Mouse (Mus musculus) kidney, postnatal 0 days (tissue): Measurements from ENCODE around the gene Cnot1. TPM values are rescaled to one million over a fixed set of nuclear protein-coding genes. Genes with fewer than 3 reads are reported as not detected.
A peak's percentile ranks its signal among the peaks of the same experiment; 100 is the strongest.
"Not testable (repeated sequence)": the region's sequence is repeated elsewhere in the genome, so short reads cannot be mapped to it uniquely, and the experiment has no call there.

Experiments used
- ATAC-seq: fragments of 200-750 bp; cut with Nextera tagmentation; replicated peaks from 2 replicates; pipeline ENCODE4 v1.8.0; 2017; ENCODE audit warnings: low read depth, moderate number of reproducible peaks, moderate TSS enrichment, moderate library complexity; ENCODE audit not compliant: low FRiP score
- DNase-seq: peaks from one replicate; pipeline ENCODE4 v3.0.0-alpha.2; 2016; ENCODE audit warnings: low spot score
- H3K27ac ChIP-seq: fragments of 300-500 bp; sonication (generic); 2 replicates; pipeline ENCODE4 v1.5.1; 2014; ENCODE audit warnings: mild to moderate bottlenecking
- H3K27me3 ChIP-seq: fragments of 300-500 bp; sonication (generic); 2 replicates; pipeline ENCODE4 v1.6.1; 2014; ENCODE audit warnings: low read length, mixed read lengths; ENCODE audit not compliant: insufficient read depth
- H3K36me3 ChIP-seq: fragments of 300-500 bp; sonication (generic); 2 replicates; pipeline ENCODE4 v1.6.1; 2014; ENCODE audit warnings: low read length, mixed read lengths; ENCODE audit not compliant: insufficient read depth
- H3K4me1 ChIP-seq: fragments of 300-500 bp; sonication (generic); replicated peaks from 2 replicates; pipeline ENCODE4 v1.6.1; 2014; ENCODE audit warnings: antibody characterized with exemption, low read length, mixed read lengths; ENCODE audit not compliant: insufficient read depth
- H3K4me2 ChIP-seq: fragments of 300-500 bp; sonication (generic); 2 replicates; pipeline ENCODE4 v1.6.1; 2014; ENCODE audit warnings: mild to moderate bottlenecking, low read length, moderate library complexity, mixed read lengths
- H3K4me3 ChIP-seq: fragments of 300-500 bp; sonication (generic); replicated peaks from 2 replicates; pipeline ENCODE4 v1.5.1; 2014; ENCODE audit warnings: low read depth, low read length
- H3K9ac ChIP-seq: fragments of 300-500 bp; sonication (generic); 2 replicates; pipeline ENCODE4 v1.6.1; 2014; ENCODE audit warnings: low read depth, low read length
- H3K9me3 ChIP-seq: fragments of 300-500 bp; sonication (generic); replicated peaks from 2 replicates; pipeline ENCODE4 v1.6.1; 2016; ENCODE audit warnings: low read length, inconsistent platforms, mixed read lengths
- CTCF ChIP-seq: IDR thresholded peaks from 2 replicates; pipeline ENCODE4 v1.5.1; 2016; ENCODE audit warnings: antibody characterized with exemption, low read depth, mild to moderate bottlenecking, moderate library complexity
- WGBS: fragments of 180-500 bp; shearing (Covaris S2); extraction: QIAGEN DNeasy Blood & Tissue Kit; methylation state at CpG from one replicate; pipeline ENCODE4 v1.1.7; 2014; 5-methylcytosine and 5-hydroxymethylcytosine counted together
- polyA plus RNA-seq: library from polyadenylated mRNA; unstranded; fragments of >200 nt; fragmentation: Nextera tagmentation; extraction: Ambion mirVana; gene quantifications from 2 replicates; pipeline ENCODE4 v1.2.1, GENCODE M21; 2015

The Cnot1 gene
- polyA plus RNA-seq, 1 experiment from 2014 or later: 28.7 TPM

- DNase-seq (peak; percentile 56), ATAC-seq (peak; percentile 87)
- under 1% methylated on average over 16 of the region's 16 CpGs for WGBS
- no peak for TF ChIP-seq CTCF
- no peaks in the 10 kb centered on the region for H3K9me3 ChIP-seq
- 0 out of 2 replicates have a peak, but pooled peaks cover 7% of the 10 kb centered on the region for H3K4me1 ChIP-seq
- no peak overlapping the region; the same call in 1 of the 2 replicates for H3K27ac ChIP-seq
- no peaks in the 10 kb centered on the region for H3K27me3 ChIP-seq
- H3K4me3 ChIP-seq: peak overlapping the region; percentile 31
- peak overlapping the region; percentile 60 for H3K4me2 ChIP-seq
- 0 out of 2 replicates have a peak overlapping the region, but pooled peaks have one; percentile 18 for H3K9ac ChIP-seq
- H3K36me3 ChIP-seq: no peaks in the 10 kb centered on the region
These were observed 26.2 kb upstream of the Cnot1 start for GRCm38 (mm10) chr8:95833435-95833984.

- H3K4me1 ChIP-seq: 0 out of 2 replicates have a peak, but pooled peaks cover 7% of the 10 kb centered on the region
- WGBS: 17% methylated on average over 16 of the region's 16 CpGs
These were observed 25.6 kb upstream of the Cnot1 start for GRCm38 (mm10) chr8:95832603-95833434.

GRCm38 (mm10) chr8:95830144-95830543, 22.9 kb upstream of the Cnot1 start:
- DNase-seq: no peak
- no peak overlapping the region for H3K9ac ChIP-seq
- no peaks in the 10 kb centered on the region for H3K36me3 ChIP-seq
- ATAC-seq: no peak
- no peak overlapping the region for H3K4me3 ChIP-seq
- no peak for TF ChIP-seq CTCF
- H3K27ac ChIP-seq: no peak overlapping the region
- no peaks in the 10 kb centered on the region for H3K9me3 ChIP-seq
- WGBS: 79% methylated on average over 3 of the region's 3 CpGs
- no peak overlapping the region for H3K4me2 ChIP-seq
- H3K4me1 ChIP-seq: 0 out of 2 replicates have a peak, but pooled peaks cover 7% of the 10 kb centered on the region
- H3K27me3 ChIP-seq: no peaks in the 10 kb centered on the region

More at GRCm38 (mm10) chr8:95832603-95833434, 25.6 kb upstream of the Cnot1 start:
- Histone ChIP-seq H3K27me3 (no peaks in the 10 kb centered on the region), H3K4me2 (peak overlapping the region; percentile 60), H3K27ac (peak overlapping the region; percentile 25), H3K36me3 (no peaks in the 10 kb centered on the region), H3K9ac (0 out of 2 replicates have a peak overlapping the region, but pooled peaks have one; percentile 18), H3K4me3 (peak overlapping the region; percentile 31), H3K9me3 (no peaks in the 10 kb centered on the region)
- TF ChIP-seq CTCF: peak; percentile 94
- DNase-seq (peak; percentile 88), ATAC-seq (peak; percentile 70)

- H3K4me3 ChIP-seq, H3K9ac ChIP-seq, ATAC-seq, H3K4me2 ChIP-seq, H3K4me1 ChIP-seq, H3K36me3 ChIP-seq, H3K9me3 ChIP-seq, H3K27ac ChIP-seq, H3K27me3 ChIP-seq, DNase-seq: not testable (repeated sequence)
- WGBS: 60% methylated on average over 25 of the region's 25 CpGs
These were observed 17.9 kb upstream of the Cnot1 start, which contains the start of gene Sap18b for GRCm38 (mm10) chr8:95825162-95825561. Sap18b (plus strand) TSS chr8:95825346.

- Histone ChIP-seq H3K4me3 (no peak overlapping the region), H3K36me3 (no peaks in the 10 kb centered on the region), H3K27ac (no peak overlapping the region), H3K27me3 (no peaks in the 10 kb centered on the region), H3K4me2 (no peak overlapping the region), H3K9me3 (no peaks in the 10 kb centered on the region), H3K4me1 (no peaks in the 10 kb centered on the region), H3K9ac (no peak overlapping the region)
- no peak for TF ChIP-seq CTCF
- no peak for ATAC-seq
- no peak for DNase-seq
- 69% methylated on average over 3 of the region's 3 CpGs for WGBS
These were observed 15.4 kb upstream of the Cnot1 start for GRCm38 (mm10) chr8:95822699-95823098.

GRCm38 (mm10) chr8:95822096-95822495, 14.8 kb upstream of the Cnot1 start:
- Histone ChIP-seq H3K36me3 (no peaks in the 10 kb centered on the region), H3K27me3 (no peaks in the 10 kb centered on the region), H3K9me3 (no peaks in the 10 kb centered on the region), H3K27ac (no peak overlapping the region), H3K4me3 (no peak overlapping the region), H3K4me2 (no peak overlapping the region), H3K9ac (no peak overlapping the region), H3K4me1 (no peaks in the 10 kb centered on the region)
- WGBS: 84% methylated on average over 5 of the region's 5 CpGs
- no peak for ATAC-seq
- TF ChIP-seq CTCF: no peak
- DNase-seq: no peak
